Mouse (Mus musculus) bone marrow macrophage, adult 2 months (primary cell): ENCODE data around the gene Nav2. TPM values are rescaled to one million over a fixed set of nuclear protein-coding genes. Genes with fewer than 3 reads are reported as not detected.

Experiments
- H3K27ac ChIP-seq: 2 replicates; pipeline ENCODE4 v1.5.1; 2012; ENCODE audit warnings: low read depth, low read length; ENCODE audit not compliant: insufficient read depth
- H3K4me1 ChIP-seq: 2 replicates; pipeline ENCODE4 v1.6.1; 2012; ENCODE audit warnings: low read length; ENCODE audit not compliant: control insufficient read depth, insufficient read depth
- H3K4me3 ChIP-seq: 2 replicates; pipeline ENCODE4 v1.5.1; 2012; ENCODE audit warnings: mild to moderate bottlenecking, low read length, moderate library complexity; ENCODE audit not compliant: insufficient read depth
- CTCF ChIP-seq: IDR thresholded peaks from 2 replicates; pipeline ENCODE4 v1.5.1; 2012; ENCODE audit warnings: low read depth, mild to moderate bottlenecking, low read length, moderate library complexity
- POLR2A ChIP-seq: IDR thresholded peaks from 2 replicates; pipeline ENCODE4 v1.6.1; 2012; ENCODE audit warnings: mild to moderate bottlenecking, low read depth, low read length, borderline replicate concordance
- polyA plus RNA-seq: library from polyadenylated mRNA; stranded (reverse); fragments of >200 nt; gene quantifications from 2 replicates; pipeline ENCODE4 v1.2.4, GENCODE M21; 2012; ENCODE audit not compliant: missing spikeins, insufficient read depth, insufficient read length

Nav2 gene
- polyA plus RNA-seq, 1 experiment, result 22.2 TPM

DNA sequence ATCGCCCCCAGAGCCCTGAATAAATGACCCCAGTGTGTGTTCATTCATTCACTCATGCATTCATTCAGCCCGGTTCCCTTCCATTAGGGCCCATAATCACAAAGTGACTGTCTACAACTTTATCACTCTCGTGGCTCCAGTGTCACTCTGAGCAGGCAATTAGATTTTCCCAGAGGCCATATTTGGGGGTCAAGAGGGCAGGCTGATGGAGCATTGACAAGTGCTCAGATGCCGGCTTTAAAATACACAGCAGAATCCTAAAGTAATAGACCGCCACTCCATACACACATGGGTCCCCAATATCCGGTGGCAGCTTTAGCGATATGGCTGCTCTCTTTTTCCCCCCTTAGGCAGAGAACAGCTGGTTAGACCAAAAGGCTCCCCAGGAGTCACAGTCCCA is 74.1 kb downstream of the Nav2 start:
- Histone ChIP-seq H3K4me3 (no peak overlapping the region), H3K4me1 (peaks cover 8% of the 10 kb centered on the region), H3K27ac (no peak overlapping the region)
- TF ChIP-seq CTCF (no peak), POLR2A (no peak)

DNA sequence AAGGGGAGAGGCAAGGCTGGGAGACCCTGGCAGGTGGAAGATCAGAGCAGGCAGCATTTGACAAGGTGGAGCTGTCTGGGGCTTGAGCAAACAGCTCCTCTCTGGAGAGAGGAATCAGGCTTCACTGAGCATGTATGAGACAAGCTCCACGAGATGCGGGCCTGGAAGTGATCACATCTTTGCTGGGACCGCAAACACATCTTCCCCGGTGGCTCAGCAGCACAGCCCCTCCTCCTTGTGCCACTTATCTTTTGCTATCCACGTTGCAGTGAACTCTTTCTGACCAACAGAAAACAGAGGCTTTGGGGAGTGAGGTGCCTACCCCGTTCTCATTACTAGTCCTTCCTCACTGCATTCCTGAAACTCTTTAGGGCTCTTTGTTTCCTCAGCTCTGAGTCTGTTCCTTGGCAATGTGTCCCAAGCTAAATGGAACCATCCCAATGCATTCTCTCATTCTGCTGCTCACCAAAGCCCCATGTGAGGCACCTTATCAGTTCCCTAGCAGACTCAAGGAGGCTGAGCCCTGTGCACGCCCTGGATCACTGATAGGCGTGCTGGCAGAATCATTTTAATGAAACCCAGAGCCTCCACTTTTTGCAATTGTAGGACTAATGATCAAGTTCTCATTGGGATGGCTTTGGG is 83.5 kb downstream of the Nav2 start:
- Histone ChIP-seq H3K4me1 (peaks cover 5% of the 10 kb centered on the region), H3K4me3 (no peak overlapping the region), H3K27ac (no peak overlapping the region)
- no peak for TF ChIP-seq POLR2A
- no peak for TF ChIP-seq CTCF

DNA sequence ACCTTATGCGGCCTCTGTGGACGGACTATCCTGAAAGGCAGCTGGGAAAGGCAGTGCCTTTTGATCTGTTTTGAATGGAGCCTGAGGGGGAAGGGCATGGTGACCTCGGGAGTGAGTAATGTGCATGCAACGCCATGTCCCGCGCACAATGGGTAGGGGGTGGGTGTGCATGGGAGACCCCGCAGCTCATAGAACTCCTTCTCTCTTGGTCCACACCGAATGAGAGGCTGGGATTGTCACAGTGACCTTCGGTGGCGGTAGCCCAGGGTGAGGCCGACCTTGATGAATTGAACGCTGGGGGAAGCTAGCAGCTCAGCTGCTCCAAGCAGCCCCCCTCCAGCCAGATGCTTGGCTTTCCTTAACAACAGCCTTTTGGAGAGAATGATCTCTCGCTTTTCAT is 86.7 kb downstream of the Nav2 start:
- TF ChIP-seq POLR2A (no peak), CTCF (no peak)
- peaks cover 32% of the 10 kb centered on the region for H3K4me1 ChIP-seq
- no peak overlapping the region for H3K4me3 ChIP-seq
- H3K27ac ChIP-seq, result no peak overlapping the region

DNA sequence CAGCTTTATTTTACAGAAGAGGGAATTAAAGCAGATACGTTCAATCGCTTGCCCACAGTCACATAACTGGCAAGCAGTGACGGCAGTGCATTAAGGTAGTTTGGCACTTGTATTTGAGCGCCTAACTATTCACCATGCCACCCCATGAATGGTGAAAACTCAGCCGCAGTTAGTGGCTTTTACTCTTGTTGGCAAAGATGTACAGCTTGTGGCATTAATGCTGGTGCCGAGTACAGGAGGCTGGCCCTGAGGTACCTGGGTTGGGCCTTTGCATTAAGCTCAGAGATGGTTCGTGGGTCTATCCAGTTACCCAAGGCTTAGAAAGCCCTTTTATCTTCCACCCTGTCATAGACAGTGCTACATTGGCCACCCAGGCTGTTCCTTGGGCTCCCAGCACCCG is 87.2 kb downstream of the Nav2 start:
- no peak for TF ChIP-seq CTCF
- TF ChIP-seq POLR2A, result no peak
- no peak overlapping the region for H3K27ac ChIP-seq
- no peak overlapping the region for H3K4me3 ChIP-seq
- peaks cover 37% of the 10 kb centered on the region for H3K4me1 ChIP-seq

DNA sequence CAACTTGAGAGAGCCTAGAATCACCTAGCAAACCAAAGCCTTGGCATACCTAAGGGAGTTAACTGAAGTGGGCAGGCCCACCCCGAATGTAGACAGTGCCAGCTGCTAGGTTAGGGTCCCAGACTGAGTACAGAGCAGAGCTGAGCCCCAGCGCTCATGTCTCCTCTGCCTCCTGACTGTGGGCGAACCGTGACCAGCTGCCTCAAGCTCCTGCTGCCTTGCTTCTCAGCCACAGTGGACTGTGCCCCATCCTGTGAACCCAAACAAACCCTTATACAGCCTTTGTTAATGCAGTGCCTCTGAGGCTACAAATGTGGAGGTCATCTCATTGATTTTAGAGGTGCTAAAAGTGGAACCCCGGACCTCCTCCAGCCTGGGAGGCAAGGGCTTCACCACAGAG is 88.3 kb downstream of the Nav2 start:
- peaks cover 45% of the 10 kb centered on the region for H3K4me1 ChIP-seq
- H3K4me3 ChIP-seq, result no peak overlapping the region
- no peak overlapping the region for H3K27ac ChIP-seq
- TF ChIP-seq CTCF (no peak), POLR2A (no peak)

DNA sequence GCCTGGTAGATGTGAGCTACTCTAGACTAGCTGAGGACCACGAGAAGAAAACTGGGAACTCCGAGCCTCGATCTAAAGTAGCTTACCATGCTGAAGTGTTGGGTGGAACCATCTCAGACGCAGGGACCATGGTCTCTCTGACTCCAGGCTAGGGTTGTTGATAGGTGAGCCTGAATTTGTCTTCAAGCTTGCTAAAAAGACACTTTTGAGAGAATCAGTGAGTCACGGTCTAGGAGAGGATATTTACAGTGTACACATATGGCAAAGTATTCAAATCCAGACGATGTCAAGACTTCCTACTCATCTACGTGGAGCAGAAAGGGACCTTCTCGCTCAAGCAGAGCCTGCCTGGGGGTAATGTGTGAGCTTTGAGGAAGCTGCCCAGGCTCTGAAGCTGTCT is 89.6 kb downstream of the Nav2 start:
- H3K27ac ChIP-seq, result peak overlapping the region; percentile 91
- peaks cover 54% of the 10 kb centered on the region for H3K4me1 ChIP-seq
- TF ChIP-seq POLR2A (no peak), CTCF (no peak)
- no peak overlapping the region for H3K4me3 ChIP-seq

DNA sequence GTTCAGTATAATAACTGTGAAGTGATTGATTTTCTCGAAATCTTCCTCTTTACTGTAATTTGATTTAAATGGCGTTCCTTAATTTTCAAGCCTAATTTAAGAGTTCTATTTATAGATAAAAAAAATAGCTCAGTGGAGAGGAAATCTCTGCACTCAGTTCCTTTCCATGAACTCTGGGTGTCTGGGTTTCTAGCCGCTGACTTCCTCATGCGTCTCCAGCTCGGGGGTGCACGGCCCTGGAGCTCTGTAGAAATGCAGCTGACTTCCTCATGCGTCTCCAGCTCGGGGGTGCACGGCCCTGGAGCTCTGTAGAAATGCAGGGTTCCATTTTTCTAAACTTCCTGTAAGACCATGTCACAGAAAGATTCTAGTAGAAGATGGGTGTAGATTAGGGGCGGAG is 90.1 kb downstream of the Nav2 start:
- H3K4me3 ChIP-seq, result no peak overlapping the region
- H3K27ac ChIP-seq, result peak overlapping the region; percentile 91
- H3K4me1 ChIP-seq, result peaks cover 54% of the 10 kb centered on the region
- TF ChIP-seq CTCF (no peak), POLR2A (no peak)

DNA sequence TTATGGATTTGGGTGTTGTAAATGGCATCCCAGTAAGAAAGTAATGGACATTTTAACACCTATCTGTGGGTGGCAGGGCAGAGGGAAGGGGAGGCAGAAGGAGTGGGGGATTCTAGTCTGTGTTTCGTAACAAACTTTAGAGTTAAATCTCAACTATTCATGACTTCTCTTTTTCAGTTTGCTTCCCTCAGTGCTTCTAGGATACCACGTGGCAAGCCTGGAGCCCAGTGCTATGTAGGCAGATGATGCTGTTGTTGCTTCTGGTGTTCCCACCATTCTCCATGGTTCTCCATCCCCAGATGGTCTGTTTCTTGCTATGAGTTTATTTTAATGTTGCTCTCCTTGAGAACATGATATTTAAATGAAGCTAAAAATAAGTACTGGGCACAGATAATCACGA is 92.3 kb downstream of the Nav2 start:
- TF ChIP-seq CTCF, result no peak
- peaks cover 54% of the 10 kb centered on the region for H3K4me1 ChIP-seq
- no peak overlapping the region for H3K4me3 ChIP-seq
- H3K27ac ChIP-seq, result no peak overlapping the region

DNA sequence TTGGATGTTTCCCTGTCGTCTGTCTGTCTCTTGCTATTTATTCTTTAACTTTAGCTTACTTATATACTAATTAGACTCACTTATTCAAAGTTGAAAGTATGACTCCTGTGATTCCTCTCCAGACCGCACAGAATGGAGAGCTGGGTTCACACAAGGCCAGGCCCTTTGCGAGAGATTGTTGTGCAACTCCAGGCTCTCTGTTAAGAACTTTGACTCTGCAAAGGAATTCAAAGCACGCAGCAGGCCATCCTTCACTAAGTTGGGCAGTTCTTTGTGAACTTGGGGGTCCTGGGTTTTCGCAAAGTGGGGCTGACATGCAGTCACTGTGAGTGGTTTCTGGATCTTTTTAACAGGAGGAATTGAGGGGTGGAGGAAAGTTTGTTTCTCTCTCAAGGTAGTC is 95.9 kb downstream of the Nav2 start:
- Histone ChIP-seq H3K4me3 (no peak overlapping the region), H3K27ac (no peak overlapping the region), H3K4me1 (peaks cover 38% of the 10 kb centered on the region)
- TF ChIP-seq POLR2A (no peak), CTCF (no peak)

DNA sequence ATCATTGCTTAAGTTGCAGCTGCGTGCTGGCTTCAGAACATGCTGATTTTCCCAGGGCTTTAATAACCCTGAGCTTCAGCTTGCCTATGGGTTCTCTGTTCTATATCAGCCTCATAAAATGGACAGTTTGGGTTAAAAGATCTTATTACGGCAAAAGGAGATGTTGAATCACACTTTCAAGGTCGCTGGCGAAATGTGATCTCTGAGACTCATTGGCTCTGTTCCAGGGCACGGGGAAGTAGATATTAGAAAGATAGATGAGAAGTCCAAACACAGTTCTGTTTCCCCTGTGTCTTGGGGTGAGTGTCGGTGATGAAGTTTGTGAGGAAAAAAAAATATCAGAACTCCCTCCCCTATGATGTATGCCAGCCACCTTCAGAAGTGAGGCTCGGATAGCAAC is 98.4 kb downstream of the Nav2 start:
- H3K4me3 ChIP-seq, result no peak overlapping the region
- TF ChIP-seq CTCF (no peak), POLR2A (no peak)
- peaks cover 17% of the 10 kb centered on the region for H3K4me1 ChIP-seq
- H3K27ac ChIP-seq, result no peak overlapping the region

DNA sequence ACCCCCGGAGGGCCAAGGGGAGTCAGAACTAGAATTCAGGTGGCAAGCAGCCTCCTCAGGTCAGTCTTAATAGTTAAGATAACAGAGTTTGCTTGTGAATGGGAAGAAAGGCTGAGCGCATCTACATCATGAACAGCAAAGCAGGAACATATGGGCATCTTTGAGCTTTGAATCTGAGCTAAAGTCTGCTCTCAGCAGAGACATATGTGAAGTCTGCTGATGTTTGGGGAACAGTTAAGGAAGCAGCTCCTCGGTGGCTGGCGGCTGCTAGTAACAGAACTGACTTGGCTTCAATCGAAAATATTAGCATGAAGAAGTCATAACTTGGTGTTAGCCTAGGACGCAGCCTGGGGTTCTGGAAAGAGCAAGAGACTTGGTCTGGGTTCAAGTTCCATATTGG is 102.2 kb downstream of the Nav2 start:
- TF ChIP-seq CTCF (no peak), POLR2A (no peak)
- Histone ChIP-seq H3K4me3 (no peak overlapping the region), H3K4me1 (peaks cover 8% of the 10 kb centered on the region), H3K27ac (no peak overlapping the region)
